Mouse (Mus musculus): Measurements from ENCODE around the gene Zc3h12d. TPM values are rescaled to one million over a fixed set of nuclear protein-coding genes. Genes with fewer than 3 reads are reported as not detected.

The Zc3h12d gene
- total RNA-seq, 4 experiments from 2014 or later, result 0.10 to 0.31 (median 0.16) TPM; not detected in 1

DNA sequence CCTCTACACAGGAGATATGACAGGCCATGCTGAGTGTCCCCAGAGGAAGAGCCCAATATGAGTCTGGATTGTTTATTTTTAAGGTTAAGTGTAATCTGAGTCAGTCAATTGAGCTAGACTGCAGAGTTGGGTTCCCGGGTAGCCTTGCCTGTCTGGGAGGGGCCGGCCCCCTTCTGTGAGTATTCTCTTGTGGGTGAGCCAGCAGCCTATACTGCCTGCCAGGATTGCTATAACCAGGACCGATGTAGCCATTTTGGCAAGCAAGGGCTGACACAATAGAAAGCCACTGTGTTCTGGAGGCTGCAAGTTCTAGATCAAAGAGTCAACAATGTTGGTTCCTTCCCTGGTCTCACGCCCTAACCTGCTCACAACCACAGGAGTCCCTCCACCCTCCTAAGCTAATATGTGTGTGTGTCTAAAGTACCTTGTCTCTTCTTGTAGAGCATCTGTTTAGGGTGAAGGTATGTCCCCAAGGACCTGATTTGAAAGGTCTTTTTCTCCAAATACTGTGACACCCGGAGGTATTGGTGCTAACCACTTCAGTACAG is 6.7 kb downstream of the Zc3h12d start:
- no peak for DNase-seq (ENCODE audit: low spot score in 2 of 2)

GRCm38 (mm10) chr10:7839551-7840352 is 7.5 kb downstream of the Zc3h12d start:
- DNase-seq (ENCODE audit: low spot score in 2 of 2), result no peak

DNA sequence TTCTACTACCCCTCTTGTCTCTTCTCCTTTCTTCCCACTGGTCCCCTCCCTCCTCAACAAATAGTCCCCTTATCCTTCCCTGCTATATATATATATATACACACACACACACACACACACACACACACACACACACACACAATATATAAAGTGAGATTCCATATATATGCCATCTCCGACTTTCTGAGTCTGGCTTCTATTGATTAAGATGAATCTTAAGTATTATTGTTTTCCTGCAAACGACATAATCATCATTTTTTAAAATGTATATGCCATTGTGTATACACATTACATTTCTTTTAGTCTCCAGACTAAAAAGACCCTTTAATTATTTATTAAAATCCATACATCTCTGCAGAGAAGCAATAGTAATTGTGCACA is 8.1 kb downstream of the Zc3h12d start:
- DNase-seq (ENCODE audit: low spot score in 2 of 2), result no peak

- DNase-seq (ENCODE audit: low spot score in 2 of 2), result no peak
Measured at GRCm38 (mm10) chr10:7840785-7841184, 8.5 kb downstream of the Zc3h12d start.

DNA sequence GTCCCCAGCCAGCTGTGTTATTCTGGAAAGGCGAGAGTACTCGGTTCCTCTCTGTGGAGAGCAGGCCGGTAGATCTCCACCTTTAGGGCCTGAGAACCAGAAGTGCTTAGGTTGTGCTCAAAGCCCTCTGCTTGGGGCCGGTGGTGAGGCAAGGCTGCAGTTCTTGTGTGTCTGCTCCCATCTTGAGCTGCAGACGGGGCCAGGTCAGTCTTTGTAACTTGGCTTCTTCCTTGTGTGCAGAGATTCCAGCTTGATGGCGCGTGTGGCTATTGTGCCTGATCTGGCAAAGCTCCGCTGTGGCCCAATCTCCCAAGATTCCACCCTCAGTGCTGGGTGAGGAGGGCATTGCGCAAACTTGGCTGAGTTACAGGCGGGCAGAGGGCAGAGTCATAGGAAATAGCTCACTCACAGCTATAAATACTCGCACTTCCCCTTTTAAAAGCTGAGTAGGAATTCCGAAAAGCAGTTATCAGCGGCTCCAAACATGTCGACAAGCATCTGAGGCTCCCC is 9.4 kb downstream of the Zc3h12d start:
- no peak for DNase-seq (ENCODE audit: low spot score in 2 of 2)

DNA sequence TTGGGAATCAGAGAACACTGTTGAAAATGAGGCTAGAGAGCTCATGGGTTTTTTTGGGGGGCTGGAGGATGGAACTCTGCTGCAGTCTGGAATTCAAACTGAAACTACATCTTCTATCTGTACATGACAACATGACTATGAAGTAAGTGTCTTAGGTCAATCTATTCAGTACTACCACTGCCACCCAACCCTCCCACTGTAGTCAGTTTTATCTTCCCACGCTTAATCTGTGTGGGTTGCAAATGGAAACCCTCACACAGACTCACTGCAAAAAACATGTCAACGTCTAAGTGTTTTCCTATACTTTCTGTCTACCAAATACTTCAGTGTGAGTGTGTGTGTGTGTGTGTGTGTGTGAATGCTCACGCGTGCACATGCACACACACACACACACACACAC is 10.9 kb downstream of the Zc3h12d start:
- no peak for DNase-seq (ENCODE audit: low spot score in 2 of 2)

DNA sequence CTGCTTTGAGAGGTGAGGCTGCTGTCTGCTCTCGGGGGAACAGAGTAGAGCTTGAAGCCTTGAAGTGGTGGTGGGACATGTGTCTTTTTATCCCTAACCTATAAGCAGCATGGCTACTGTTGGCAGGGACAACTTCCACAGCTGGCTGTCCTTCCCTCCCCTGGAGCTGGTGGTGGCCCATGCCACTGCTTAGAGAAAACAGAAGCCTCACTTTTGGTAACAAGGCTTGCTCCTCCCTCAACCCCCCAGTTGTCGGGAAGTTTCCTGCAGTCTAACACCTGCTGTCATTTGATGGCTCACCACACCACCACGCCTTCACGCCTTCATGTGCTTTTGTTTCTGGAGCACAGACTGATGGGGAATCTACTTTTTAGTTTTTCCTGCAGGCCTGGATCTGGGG is 11.9 kb downstream of the Zc3h12d start:
- DNase-seq (ENCODE audit: low spot score in 2 of 2), result no peak

DNA sequence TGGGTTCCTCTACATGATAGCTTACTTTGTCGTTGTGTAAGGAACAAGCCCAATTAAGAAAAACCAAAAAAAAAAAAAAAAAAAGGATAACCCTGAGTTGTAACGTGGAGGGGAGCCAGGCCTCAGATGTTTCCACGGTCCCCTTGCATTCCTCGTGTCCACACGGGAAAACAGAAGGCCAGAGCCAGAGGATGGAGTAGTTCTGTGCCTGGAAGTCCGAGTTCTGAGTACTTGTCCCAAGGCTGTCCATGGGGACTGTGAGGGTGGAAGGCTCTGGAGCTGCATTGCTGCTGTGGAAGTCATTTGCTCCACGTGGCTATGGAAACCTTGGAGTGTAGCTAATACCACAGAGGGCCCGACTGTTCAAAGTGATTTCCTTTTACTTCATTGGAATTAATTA is 12.9 kb downstream of the Zc3h12d start:
- DNase-seq (ENCODE audit: low spot score in 2 of 2), result no peak

GRCm38 (mm10) chr10:7845991-7846390 is 13.7 kb downstream of the Zc3h12d start:
- no peak for DNase-seq (ENCODE audit: low spot score in 2 of 2)

DNA sequence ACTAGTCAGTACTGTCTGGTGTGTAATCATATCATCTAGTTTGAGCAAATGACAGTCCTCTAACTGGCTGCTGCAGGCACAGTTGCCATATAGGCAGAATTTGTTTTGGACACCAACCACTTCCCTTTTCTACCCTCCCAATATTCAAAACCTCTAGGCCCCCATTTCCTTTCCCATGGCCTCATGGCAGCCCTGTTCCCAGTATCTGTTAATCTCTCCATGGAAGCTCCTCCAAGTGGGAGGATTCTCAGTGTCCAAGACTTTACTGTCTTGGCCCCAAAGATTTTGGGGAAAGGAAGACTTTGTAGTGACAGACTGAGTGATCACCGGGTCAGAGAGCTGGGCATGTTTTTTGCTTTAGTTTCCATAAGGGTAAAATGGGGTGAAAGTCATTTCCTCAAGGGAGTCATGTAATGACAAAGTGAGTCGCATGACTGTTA is 14.9 kb downstream of the Zc3h12d start:
- DNase-seq (ENCODE audit: low spot score in 2 of 2), result no peak

DNA sequence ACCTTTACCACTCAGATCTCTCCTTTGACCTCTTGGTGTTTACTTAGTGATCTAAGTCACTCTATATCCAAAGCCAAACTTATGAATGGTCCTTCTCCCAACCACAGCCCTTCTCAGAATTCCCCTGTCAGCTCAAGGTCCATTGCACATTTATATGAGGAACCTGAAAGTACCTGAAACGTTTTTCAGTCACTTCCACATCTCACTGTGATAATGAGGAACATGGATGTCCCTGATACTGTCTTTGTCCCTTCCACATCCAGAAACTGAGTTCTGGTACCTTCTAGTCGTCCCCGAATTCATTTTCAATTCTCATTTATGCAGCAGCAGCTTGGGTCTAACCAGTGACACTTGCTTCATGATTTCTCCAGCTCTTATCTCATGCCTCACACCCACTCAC is 19.6 kb downstream of the Zc3h12d start:
- no peak for DNase-seq (ENCODE audit: low spot score in 2 of 2)

GRCm38 (mm10) chr10:7860494-7860893 is 28.2 kb downstream of the Zc3h12d start:
- no peak for DNase-seq (ENCODE audit: low spot score in 2 of 2)

- DNase-seq (ENCODE audit: low spot score in 2 of 2), result no peak
Measured at GRCm38 (mm10) chr10:7861259-7861936, 29.1 kb downstream of the Zc3h12d start.

DNA sequence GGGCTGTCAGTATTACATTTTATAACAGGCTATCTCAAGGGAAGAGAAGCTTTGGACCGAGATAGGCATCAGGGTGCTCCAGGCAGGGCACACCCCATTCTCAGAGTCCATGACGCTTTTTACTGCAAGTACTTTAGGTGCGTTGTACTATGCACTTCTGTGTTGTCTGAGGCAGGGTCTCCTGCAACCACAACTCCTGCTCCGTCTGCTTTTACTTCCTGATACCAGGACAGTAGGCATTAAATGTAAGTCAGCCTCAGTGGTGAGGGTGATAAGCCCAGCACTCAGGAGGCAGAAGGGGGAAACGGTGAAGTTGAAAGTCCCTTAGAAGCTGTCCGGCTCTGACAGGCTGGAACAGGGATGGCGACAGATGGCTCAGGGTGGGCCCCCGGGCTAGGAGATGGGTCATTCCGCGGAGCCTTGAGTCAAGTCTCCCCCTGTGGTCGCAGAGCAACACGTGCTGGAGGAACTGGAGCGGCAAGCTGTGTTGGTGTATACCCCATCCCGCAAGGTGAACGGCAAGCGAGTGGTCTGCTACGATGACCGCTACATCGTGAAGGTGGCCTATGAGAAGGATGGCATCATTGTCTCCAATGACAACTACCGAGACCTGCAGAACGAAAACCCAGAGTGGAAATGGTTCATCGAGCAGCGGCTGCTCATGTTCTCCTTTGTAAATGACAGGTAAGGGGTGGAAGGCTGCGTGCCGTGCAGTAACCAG is 29.8 kb downstream of the Zc3h12d start:
- DNase-seq (ENCODE audit: low spot score in 2 of 2), result no peak

- DNase-seq (ENCODE audit: low spot score in 2 of 2), result no peak
Measured at GRCm38 (mm10) chr10:7863411-7863810, 31.1 kb downstream of the Zc3h12d start.

DNA sequence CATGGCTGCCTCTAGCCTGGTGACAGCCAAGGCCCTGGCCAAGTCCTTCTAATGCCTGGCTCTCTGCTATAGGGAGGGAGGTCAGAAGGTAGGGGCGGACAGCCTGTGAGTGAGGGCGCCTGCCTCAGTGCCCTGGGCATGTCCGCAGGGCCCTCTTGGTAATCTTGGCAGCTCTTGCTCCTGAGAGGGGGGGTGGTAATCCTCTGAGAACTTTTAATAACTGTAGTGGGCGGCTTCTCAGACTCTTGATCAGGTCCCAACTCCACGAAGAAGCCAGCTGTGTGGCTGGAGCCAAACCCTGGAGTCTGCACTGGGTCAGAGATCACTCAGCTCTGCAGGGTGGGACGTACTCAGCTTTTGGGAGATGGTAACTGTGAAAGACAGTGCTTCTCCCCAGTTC is 31.9 kb downstream of the Zc3h12d start:
- DNase-seq (ENCODE audit: low spot score in 2 of 2), result no peak

DNA sequence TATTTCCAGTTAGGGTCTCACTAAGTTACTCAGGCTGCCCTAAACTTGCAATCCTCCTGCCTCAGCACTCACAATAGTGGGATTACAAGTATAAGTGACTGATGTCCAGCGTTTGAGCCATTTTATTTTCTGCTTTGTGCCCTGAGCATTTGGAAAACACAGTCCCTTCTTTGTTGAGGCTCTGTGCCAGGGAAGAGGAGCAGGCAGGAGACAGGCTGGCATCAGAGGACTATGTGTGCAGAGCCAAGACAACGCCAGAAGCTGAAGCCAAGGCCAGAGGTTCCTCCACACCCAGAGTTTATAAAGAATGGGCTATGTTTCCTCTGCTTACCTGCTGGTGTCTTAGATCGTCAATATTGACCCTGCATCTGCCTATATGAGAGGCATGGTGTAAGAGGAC is 32.5 kb downstream of the Zc3h12d start:
- no peak for DNase-seq (ENCODE audit: low spot score in 2 of 2)

DNA sequence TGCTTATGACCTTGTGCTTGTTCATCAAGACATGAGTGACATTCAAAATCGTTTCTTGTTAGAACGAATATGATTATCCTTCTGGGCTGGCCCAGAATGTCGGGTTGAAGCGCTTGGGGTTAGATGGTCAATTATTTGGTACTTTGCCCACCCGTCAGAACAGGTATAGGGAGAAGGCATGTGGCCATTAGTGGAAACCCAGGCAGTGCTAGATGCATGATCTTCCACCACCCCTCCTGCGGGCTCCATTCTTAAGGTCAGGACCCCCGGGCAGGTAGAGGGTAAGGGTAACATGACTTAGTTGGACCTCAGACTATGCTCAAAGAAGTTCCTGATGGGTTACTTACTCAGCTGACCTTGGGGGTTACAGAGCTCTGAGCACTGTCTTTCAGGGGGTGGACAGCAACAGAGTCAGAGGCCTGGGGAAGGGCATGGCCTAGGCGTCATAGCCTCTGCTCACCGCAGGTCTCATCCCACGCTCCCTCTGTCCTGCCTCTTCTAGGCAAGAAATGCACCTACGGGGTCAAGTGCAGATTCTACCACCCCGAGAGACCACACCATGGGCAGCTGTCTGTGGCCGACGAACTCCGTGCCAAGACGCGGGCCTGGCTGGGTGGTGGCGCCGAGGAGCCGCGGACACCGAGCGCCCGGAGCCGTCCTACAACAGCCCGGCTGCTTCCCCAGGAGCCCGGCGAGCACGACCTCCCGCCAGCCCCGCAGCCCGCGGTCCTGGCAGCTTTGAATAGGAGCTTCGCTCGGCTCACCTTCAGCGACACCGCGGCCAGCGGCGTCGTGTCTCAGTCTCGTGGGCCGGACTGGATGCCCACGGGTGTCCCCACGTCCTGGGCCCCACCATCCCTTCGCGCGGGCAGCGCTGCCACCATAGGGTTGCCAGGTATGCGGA is 34.7 kb downstream of the Zc3h12d start:
- DNase-seq (ENCODE audit: low spot score in 2 of 2), result no peak

- no peak for DNase-seq (ENCODE audit: low spot score in 2 of 2)
Measured at GRCm38 (mm10) chr10:7867666-7868030, 35.4 kb downstream of the Zc3h12d start.

DNA sequence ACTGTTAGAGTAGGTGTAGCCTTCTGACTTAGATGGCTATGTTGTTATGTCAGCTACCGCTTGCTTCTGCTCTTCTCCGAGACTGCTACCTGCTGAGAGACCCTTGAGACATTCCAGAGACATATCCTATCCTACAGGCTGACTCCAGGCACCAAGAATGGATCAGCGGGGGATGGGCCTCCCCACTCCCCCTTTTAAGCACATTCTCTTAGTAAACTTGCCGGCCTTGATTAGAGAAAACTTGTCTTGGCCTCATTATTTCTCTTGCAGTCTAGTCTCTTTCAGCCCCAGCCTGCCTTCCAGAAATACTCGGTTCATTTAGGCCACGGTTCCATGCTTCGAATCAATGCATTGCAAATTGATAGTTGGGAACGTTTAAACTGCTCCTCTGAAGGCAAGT is 37.5 kb downstream of the Zc3h12d start:
- DNase-seq (ENCODE audit: low spot score in 2 of 2), result no peak

Data from layer of hippocampus, adult 8-10 months (tissue).